Mouse (Mus musculus) ovary, postnatal 14 days (tissue): ENCODE results near the gene Cdc42bpg.

Experiments
- DNase-seq: peaks from one replicate; pipeline ENCODE4 v3.0.0; 2022; ENCODE audit warnings: low spot score

Cdc42bpg gene

GRCm38 (mm10) chr19:6324751-6325150 is 18.5 kb downstream of the Cdc42bpg start:
- DNase-seq: no peak

GRCm38 (mm10) chr19:6331178-6331577 is 24.9 kb downstream of the Cdc42bpg start:
- DNase-seq: no peak

- DNase-seq: peak; percentile 58
Measured at GRCm38 (mm10) chr19:6331719-6332516, 25.7 kb downstream of the Cdc42bpg start.

GRCm38 (mm10) chr19:6333761-6334595 is 27.7 kb downstream of the Cdc42bpg start:
- no peak for DNase-seq

GRCm38 (mm10) chr19:6334673-6335457 is 28.6 kb downstream of the Cdc42bpg start, which contains the start of gene Men1:
Men1 (plus strand) TSS chr19:6334979.
- peak; percentile 83 for DNase-seq

- DNase-seq: no peak
Measured at GRCm38 (mm10) chr19:6335458-6335827, 29.2 kb downstream of the Cdc42bpg start.

- DNase-seq: no peak
Measured at GRCm38 (mm10) chr19:6336920-6337319, 30.7 kb downstream of the Cdc42bpg start.

GRCm38 (mm10) chr19:6338171-6338570 is 31.9 kb downstream of the Cdc42bpg start:
- DNase-seq: no peak

GRCm38 (mm10) chr19:6338716-6339115 is 32.5 kb downstream of the Cdc42bpg start:
- no peak for DNase-seq

GRCm38 (mm10) chr19:6339191-6339590 is 32.9 kb downstream of the Cdc42bpg start:
- DNase-seq: no peak

- DNase-seq: no peak
Measured at GRCm38 (mm10) chr19:6339890-6340504, 33.7 kb downstream of the Cdc42bpg start.

- DNase-seq: peak; percentile 71
Measured at GRCm38 (mm10) chr19:6340524-6341452, 34.5 kb downstream of the Cdc42bpg start, which contains the start of gene Map4k2. Map4k2 (plus strand) TSS chr19:6341135.

- no peak for DNase-seq
Measured at GRCm38 (mm10) chr19:6341453-6342077, 35.3 kb downstream of the Cdc42bpg start.

GRCm38 (mm10) chr19:6342276-6342933 is 36.1 kb downstream of the Cdc42bpg start:
- no peak for DNase-seq

- no peak for DNase-seq
Measured at GRCm38 (mm10) chr19:6343066-6343925, 37.0 kb downstream of the Cdc42bpg start.

- no peak for DNase-seq
Measured at GRCm38 (mm10) chr19:6343996-6344395, 37.7 kb downstream of the Cdc42bpg start.

GRCm38 (mm10) chr19:6346023-6346422 is 39.8 kb downstream of the Cdc42bpg start:
- no peak for DNase-seq

GRCm38 (mm10) chr19:6346661-6347060 is 40.4 kb downstream of the Cdc42bpg start:
- no peak for DNase-seq

GRCm38 (mm10) chr19:6347615-6348014 is 41.4 kb downstream of the Cdc42bpg start:
- DNase-seq: no peak
